Mouse (Mus musculus) bone marrow macrophage, adult 2 months (primary cell): ENCODE results near the gene Fam43a.

Experiments
- CTCF ChIP-seq: IDR thresholded peaks from 2 replicates; pipeline ENCODE4 v1.5.1; 2012; ENCODE audit warnings: low read depth, mild to moderate bottlenecking, low read length, moderate library complexity
- POLR2A ChIP-seq: IDR thresholded peaks from 2 replicates; pipeline ENCODE4 v1.6.1; 2012; ENCODE audit warnings: mild to moderate bottlenecking, low read depth, low read length, borderline replicate concordance

DNA sequence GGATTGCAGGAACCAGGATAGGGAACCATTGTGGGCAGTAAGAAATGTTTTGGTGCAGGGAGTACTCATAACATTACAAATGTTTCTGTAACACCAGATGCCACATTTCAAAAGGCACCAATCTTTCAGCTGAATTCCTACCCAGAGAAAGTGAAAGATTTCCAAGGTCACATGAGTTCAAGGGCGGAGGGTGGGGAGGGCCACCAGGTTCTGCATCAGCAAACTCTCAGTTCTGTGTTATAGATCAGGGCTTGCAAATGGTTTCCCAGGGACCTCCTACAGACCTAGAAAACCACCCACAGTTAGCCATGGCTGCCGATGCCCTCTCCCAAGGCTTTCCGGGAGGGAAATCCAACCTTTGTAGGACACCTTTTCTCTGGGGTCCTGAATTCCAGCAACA is 8.3 kb downstream of the Fam43a start:
- TF ChIP-seq POLR2A (no peak), CTCF (no peak)
